Mouse (Mus musculus) layer of hippocampus, postnatal 36 days (tissue): ENCODE measurements around the gene Zbtb9. TPM values are rescaled to one million over a fixed set of nuclear protein-coding genes. Genes with fewer than 3 reads are reported as not detected.

ENCODE experiments used
- DNase-seq, 2 experiments: peaks; one replicate each; pipeline ENCODE4 v3.0.0; 2022
- microRNA-seq, 2 experiments: library from miRNA; unstranded; fragments of <30 nt; microRNA quantifications; one replicate each; pipeline ENCODE4 v1.2.0; 2021
- total RNA-seq, 2 experiments: library from RNA; stranded (reverse); gene quantifications; 2 replicates each; pipeline ENCODE4 v1.2.3; 2021

The Zbtb9 gene
- total RNA-seq, 2 experiments from 2014 or later: 15.0 to 15.6 TPM

DNA sequence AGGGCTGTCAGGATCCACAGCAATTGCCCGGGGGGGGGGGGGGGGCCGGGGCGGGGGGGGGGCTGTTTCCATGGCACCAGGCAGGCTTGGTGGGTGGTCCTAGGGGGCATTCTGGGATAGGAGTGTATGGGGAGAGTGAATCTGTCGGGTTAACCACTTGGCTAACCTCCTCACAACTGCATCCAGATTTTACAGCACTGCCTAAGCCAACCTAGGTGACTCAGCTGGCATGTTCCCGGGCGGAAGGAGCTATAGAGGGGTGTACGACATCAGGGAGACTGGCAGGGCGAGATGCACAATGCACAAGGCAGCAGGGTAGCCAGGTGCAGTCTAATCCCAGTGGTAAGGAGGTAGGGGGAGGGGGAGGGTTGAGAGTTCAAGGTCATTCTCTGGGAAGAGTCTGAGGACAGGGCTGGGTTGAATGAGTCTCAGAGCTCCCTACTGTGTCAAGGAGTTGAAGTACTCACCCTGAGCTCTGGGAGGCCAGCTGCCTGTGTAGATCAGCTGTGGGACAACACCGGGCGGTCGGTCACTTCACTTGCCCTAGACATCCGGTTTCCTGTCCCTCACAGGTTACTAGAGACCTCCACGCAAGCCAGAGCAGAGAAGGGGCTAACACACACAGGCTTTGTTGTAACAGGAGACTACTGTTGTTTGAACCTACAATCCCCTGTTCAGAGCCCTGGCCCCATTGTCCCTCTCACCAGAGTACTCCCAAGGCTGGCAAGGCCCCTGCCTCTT is 68.2 kb downstream of the Zbtb9 start:
- no peak for DNase-seq

GRCm38 (mm10) chr17:27041787-27042055 is 68.8 kb downstream of the Zbtb9 start:
- no peak for DNase-seq

- DNase-seq: no peak
Measured at GRCm38 (mm10) chr17:27042840-27043239, 69.9 kb downstream of the Zbtb9 start.

DNA sequence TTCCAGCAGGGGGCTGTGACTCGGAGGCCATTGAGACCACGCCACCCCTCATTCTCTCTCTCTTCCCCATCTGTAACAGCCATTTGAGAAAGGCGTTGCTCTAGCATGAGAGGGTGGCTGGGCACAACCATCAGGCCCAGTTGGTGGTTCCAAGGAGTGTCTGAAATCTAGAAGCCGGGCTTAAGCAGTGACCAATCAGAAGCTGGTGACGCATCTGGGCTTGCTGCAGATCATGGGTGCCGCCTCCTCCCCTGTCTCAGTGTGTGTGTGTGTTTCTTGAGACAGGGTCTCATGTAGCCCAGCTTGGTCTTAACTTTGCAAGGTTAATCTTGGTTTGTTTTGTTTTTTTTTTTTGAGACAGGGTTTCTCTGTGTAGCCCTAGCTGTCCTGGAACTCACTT is 72.2 kb downstream of the Zbtb9 start:
- DNase-seq: no peak

DNA sequence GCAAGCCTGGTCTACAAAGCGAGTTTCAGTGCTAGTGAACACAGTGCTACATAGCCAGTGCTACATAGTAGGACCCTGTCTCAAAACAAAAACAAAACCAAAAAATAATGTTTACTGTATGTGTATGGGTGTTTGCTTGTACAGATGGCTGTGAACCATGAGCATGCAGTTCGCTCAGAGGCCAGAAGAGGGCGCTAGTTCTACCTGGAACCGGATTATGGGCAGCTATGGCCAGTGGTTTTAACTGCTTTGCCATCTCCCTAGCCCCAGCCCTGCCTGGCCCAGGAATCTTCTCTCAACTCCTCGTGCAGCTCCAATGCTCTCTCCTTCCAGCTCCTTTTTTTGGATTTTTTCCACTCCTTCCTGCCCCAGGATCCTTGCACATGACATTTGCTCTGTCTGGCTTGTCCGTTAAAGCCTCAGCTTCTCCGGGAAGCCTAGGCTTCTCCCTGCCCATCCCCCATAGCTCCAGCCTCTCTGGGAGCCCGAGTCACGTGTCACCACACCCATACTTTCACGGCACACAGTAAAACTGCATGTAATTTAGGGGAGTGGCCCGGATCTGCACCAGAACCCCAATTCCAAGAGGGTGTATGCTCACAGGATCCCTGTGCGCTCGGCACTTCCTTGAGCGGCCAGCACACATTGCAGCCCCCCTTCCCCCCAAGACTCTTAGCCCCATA is 74.9 kb downstream of the Zbtb9 start:
- no peak for DNase-seq

DNA sequence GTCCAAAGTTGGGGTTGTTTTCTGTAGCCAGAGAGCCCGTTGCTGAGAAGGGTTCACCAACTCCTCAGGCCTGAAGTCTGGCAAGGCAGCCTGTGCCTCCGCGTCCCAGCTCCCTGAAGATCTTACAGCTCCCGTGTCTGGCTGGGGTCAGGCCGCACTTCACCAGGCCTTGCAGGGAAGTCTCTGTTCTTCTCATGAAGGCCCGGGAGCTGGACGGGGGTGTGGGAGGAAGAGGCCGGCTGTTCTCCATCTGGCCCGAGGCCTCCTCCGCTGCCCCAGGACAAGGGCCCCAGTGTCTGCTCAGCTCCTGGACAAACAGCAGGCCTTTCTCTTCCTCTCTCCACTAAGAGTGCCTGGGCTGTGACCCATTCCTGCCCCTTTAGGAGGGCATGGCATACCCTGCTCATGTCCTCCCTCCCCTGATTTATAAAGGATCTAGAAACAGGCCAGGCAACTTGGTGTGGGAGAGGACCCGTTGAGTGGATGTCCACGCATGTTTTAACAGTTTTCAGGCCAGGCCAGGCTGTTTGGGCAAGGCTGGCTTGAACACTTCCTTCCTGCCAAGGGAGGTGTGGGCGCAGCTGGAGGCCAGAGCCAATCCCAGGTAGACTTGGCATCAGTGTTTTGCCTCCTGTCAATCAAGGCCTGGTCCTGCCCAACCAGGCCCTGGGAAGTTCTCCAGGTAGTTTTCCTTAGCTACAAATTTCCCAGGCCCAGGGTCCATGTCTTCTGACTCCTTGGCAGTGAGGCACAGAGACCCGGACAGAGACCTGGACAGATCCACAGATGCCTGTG is 75.7 kb downstream of the Zbtb9 start:
- DNase-seq: no peak

GRCm38 (mm10) chr17:27050853-27051252 is 77.9 kb downstream of the Zbtb9 start:
- DNase-seq: no peak

DNA sequence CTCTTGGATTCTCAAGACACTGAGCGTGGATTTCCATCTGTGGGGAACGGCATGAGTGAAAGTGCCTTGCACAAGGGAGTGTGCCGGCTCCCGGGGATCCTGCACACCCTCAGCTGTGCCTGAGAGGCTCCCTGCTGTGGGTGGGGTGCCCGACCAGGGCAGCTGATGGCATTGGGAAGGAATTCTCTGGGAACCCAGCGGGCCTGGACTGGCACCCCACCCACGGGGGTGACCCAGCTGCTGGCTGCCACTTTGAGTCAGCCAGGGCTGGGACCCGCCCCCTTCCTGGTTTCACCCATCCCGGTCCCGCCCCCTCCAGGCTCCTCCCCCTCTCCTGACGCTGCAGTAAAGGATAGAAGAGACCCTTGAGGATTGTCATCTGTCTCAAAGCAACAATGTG is 78.5 kb downstream of the Zbtb9 start:
- no peak for DNase-seq

DNA sequence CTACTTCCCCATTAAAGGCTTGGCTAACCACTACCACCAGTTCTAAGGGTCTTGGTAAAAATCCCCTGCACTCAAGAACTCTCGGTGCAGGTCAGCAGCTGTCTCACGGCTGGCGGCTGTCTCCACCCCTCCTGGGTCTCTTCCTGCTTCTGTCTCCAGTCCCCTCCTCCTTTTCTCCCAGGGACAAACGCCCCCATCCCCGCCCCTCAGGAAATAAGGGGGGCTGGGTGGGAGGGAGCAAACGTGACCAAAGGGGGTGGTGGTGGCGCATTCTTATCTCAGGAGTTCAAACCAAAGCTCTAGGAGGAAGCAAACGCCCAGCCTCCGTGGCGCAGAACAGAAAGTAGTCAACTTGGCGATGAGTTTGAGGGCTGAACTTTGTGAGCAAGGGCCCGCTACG is 83.2 kb downstream of the Zbtb9 start:
- DNase-seq: no peak

DNA sequence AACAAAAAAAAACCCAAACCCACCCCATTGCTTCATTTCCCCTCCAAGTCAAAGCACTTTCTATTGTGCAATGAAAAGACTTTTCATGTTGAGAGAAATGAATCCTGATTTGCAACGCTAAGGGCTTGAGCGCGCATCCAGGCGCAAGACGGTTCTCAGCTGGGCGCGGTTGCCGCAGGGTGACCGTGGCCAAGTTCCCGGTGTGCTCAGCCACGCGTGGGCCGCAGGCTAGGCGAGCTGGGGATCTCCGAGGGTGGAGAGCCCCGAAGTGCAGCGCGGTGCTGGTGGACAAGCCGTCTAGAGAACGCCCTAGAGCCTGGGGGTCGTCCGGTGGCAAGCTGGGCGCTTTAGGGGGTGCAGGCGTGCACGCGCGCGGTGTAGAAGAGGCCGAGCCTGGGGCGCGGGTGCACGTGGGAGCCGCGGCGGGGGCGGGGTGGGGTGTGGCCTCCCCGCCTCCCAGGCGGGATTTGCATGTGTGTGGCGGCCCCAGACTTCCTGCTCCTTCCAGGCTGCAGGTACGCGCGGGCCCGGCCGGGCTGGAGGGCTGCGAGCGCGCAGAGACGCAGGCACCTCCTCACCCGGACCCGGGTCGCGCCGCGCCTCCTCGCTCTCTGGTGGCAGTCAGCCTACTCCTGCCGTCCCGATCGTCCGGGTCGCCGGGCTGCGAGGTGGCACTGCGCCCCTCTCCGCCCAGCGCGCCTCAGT is 84.0 kb downstream of the Zbtb9 start, which contains the start of gene Itpr3:
Gene Itpr3, plus strand, starts transcription at position 493 of the 705 bp plus-strand sequence.
- no peak for DNase-seq

DNA sequence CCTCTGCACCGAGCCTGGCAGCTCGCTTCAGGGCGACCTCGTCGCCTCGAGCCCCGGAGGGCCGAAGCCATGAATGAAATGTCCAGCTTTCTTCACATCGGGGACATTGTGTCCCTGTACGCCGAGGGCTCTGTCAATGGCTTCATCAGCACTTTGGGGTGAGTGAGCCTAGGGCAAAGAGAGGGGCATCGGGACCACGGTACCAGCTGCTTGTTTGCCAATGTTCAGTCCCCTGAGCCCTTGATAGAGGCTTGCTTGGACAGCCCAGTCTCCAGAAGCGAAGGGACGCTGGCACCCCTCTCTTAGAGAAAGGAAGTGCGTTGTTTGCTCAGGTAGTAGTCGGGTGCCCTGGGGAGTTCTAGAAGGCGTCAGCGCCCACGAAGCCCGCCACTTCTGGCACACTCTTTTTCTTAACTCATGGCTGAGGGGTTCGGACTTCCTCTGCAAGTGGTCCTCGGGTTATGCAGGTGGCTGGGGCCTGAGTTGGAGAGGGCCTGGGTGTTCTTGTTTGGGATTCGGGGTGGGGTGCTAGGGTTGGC is 84.6 kb downstream of the Zbtb9 start:
- no peak for DNase-seq

Small RNA genes lying within 50 kb of the gene (microRNA-seq; reads per million reads assigned to microRNA genes)
- 15.9 to 19.1 reads per million in 2 experiments for gene Mir3083
- 0.60 to 2.5 reads per million in 2 experiments for gene Mir6968

Other genes with a start within 250 kb of the Zbtb9 start
- gene Bnip1, start 192.1 kb upstream of the Zbtb9 start, total RNA-seq: 10 to 100 TPM; 32.7 to 35.5 TPM
- gene Nkx2-5, start 128.2 kb upstream of the Zbtb9 start, total RNA-seq: not detected
- 1 to 10 TPM; 3.2 to 4.0 TPM for gene Kifc5b, start 56.1 kb upstream of the Zbtb9 start, total RNA-seq
- gene Phf1, start 40.1 kb upstream of the Zbtb9 start, total RNA-seq: 10 to 100 TPM; 28.8 to 30.0 TPM
- gene Cuta, start 33.6 kb upstream of the Zbtb9 start, total RNA-seq: 100 to 1,000 TPM in 1 of 2 experiments, 10 to 100 TPM in 1; 99.3 to 104 TPM
- 100 to 1,000 TPM; 449 to 485 TPM for gene Syngap1, start 31.9 kb upstream of the Zbtb9 start, total RNA-seq
- gene Bak1, start 55.8 kb downstream of the Zbtb9 start, total RNA-seq: 10 to 100 TPM; 13.0 to 13.7 TPM
- 1 to 10 TPM; 1.6 to 1.7 TPM for gene Itpr3, start 84.1 kb downstream of the Zbtb9 start, total RNA-seq
- 100 to 1,000 TPM; 205 to 207 TPM for gene Uqcc2, start 160.7 kb downstream of the Zbtb9 start, total RNA-seq
- under 1 TPM in 1 of 2 experiments, not detected in 1; 0.27 TPM for gene Ip6k3, start 194.6 kb downstream of the Zbtb9 start, total RNA-seq
- gene Lemd2, start 231.3 kb downstream of the Zbtb9 start, total RNA-seq: 10 to 100 TPM; 44.5 to 46.8 TPM